Mouse (Mus musculus): ENCODE data around the gene Abat. TPM values are rescaled to one million over a fixed set of nuclear protein-coding genes. Genes with fewer than 3 reads are reported as not detected.
A peak's percentile ranks its signal among the peaks of the same experiment; 100 is the strongest.

The Abat gene
- polyA plus RNA-seq, 1 experiment from 2014 or later: 25.6 TPM

GRCm38 (mm10) chr16:8670041-8671035, 157.1 kb downstream of the Abat start:
- Histone ChIP-seq H3K36me3 (ENCODE audit: control insufficient read depth, insufficient read depth, low read length) (no peaks in the 10 kb centered on the region), H3K9ac (ENCODE audit: low read depth, low read length) (peak overlapping the region; percentile 74), H3K27ac (ENCODE audit: low read depth, low read length) (peak overlapping the region; percentile 86; the same call in 1 of the 2 replicates), H3K4me3 (ENCODE audit: low read depth, low read length) (peak overlapping the region; percentile 70), H3K27me3 (replicated peaks; ENCODE audit: control insufficient read depth, insufficient read depth, low read length) (peaks cover 4% of the 10 kb centered on the region; the same call in 1 of the 2 replicates), H3K4me1 (replicated peaks; ENCODE audit: control insufficient read depth, insufficient read depth, low read length) (peaks cover 52% of the 10 kb centered on the region), H3K9me3 (ENCODE audit: control insufficient read depth, low read length) (no peaks in the 10 kb centered on the region), H3K4me2 (peak overlapping the region; percentile 97)
- ATAC-seq (replicated peaks; ENCODE audit: low FRiP score): no peak
- WGBS: 20% methylated on average over 14 of the region's 15 CpGs
- DNase-seq (ENCODE audit: low spot score): no peak

Small RNA genes within 50 kb of the gene (microRNA-seq; reads per million reads assigned to microRNA genes)
- gene Gm22137 (ENCODE audit: borderline number of aligned reads): not detected

Other genes starting within 250 kb of the Abat start
- gene Tmem114, start 88.3 kb upstream of the Abat start, polyA plus RNA-seq (2014; fragmentation: Nextera tagmentation; extraction: Ambion mirVana): not detected in 2 replicates
- gene Mettl22, start 42.6 kb upstream of the Abat start, polyA plus RNA-seq (2014; fragmentation: Nextera tagmentation; extraction: Ambion mirVana): 21.3 and 22.3 TPM in 2 replicates
- 52.9 and 55.8 TPM in 2 replicates for gene Pmm2, start 124.2 kb downstream of the Abat start, polyA plus RNA-seq (2014; fragmentation: Nextera tagmentation; extraction: Ambion mirVana)
- 16.4 and 19.4 TPM in 2 replicates for gene Tmem186, start 124.3 kb downstream of the Abat start, polyA plus RNA-seq (2014; fragmentation: Nextera tagmentation; extraction: Ambion mirVana)
- 24.9 and 25.4 TPM in 2 replicates for gene Carhsp1, start 158.7 kb downstream of the Abat start, polyA plus RNA-seq (2014; fragmentation: Nextera tagmentation; extraction: Ambion mirVana)
- not detected in 2 replicates for gene Gm5767, start 167.3 kb downstream of the Abat start, polyA plus RNA-seq (2014; fragmentation: Nextera tagmentation; extraction: Ambion mirVana)

Measured in liver, embryonic 11.5 days (tissue).